Mouse (Mus musculus) intestine, embryonic 15.5 days (tissue): ENCODE measurements around the gene Dicer1. TPM values are rescaled to one million over a fixed set of nuclear protein-coding genes. Genes with fewer than 3 reads are reported as not detected.
"Not testable (repeated sequence)": the region's sequence is repeated elsewhere in the genome, so short reads cannot be mapped to it uniquely, and the experiment has no call there.

Source experiments
- ATAC-seq: fragments of 200-750 bp; cut with Nextera tagmentation; 2 replicates; pipeline ENCODE4 v1.8.0; 2017; ENCODE audit warnings: moderate TSS enrichment, moderate library complexity
- H3K27ac ChIP-seq: fragments of 300-500 bp; sonication (generic); 2 replicates; pipeline ENCODE4 v1.5.1; 2015; ENCODE audit warnings: mild to moderate bottlenecking, inconsistent platforms
- H3K27me3 ChIP-seq: fragments of 300-500 bp; sonication (generic); replicated peaks from 2 replicates; pipeline ENCODE4 v1.6.1; 2015; ENCODE audit warnings: inconsistent platforms
- H3K36me3 ChIP-seq: fragments of 300-500 bp; sonication (generic); 2 replicates; pipeline ENCODE4 v1.6.1; 2015; ENCODE audit warnings: inconsistent platforms
- H3K4me1 ChIP-seq: fragments of 300-500 bp; sonication (generic); replicated peaks from 2 replicates; pipeline ENCODE4 v1.6.1; 2015; ENCODE audit warnings: inconsistent platforms
- H3K4me2 ChIP-seq: fragments of 300-500 bp; sonication (generic); replicated peaks from 2 replicates; pipeline ENCODE4 v1.6.1; 2015; ENCODE audit warnings: mild to moderate bottlenecking, inconsistent platforms
- H3K4me3 ChIP-seq: fragments of 300-500 bp; sonication (generic); replicated peaks from 2 replicates; pipeline ENCODE4 v1.5.1; 2015; ENCODE audit warnings: inconsistent platforms
- H3K9ac ChIP-seq: fragments of 300-500 bp; sonication (generic); 2 replicates; pipeline ENCODE4 v1.6.1; 2015; ENCODE audit warnings: inconsistent platforms
- H3K9me3 ChIP-seq: fragments of 300-500 bp; sonication (generic); 2 replicates; pipeline ENCODE4 v1.6.1; 2016; ENCODE audit warnings: inconsistent platforms
- WGBS: fragments of 180-500 bp; shearing (Covaris S2); methylation state at CpG from one replicate; pipeline ENCODE4 v1.1.7; 2015; 5-methylcytosine and 5-hydroxymethylcytosine counted together
- polyA plus RNA-seq: library from polyadenylated mRNA; unstranded; fragments of >200 nt; fragmentation: Nextera tagmentation; extraction: Ambion mirVana; gene quantifications from 2 replicates; pipeline ENCODE4 v1.2.1, GENCODE M21; 2015

Dicer1 gene
- polyA plus RNA-seq, 1 experiment from 2014 or later, result 30.6 TPM

- Histone ChIP-seq H3K4me1 (0 out of 2 replicates have a peak, but pooled peaks cover 8% of the 10 kb centered on the region), H3K9me3 (no peaks in the 10 kb centered on the region), H3K9ac (no peak overlapping the region), H3K27ac (no peak overlapping the region), H3K36me3 (no peaks in the 10 kb centered on the region), H3K4me2 (no peak overlapping the region), H3K4me3 (no peak overlapping the region), H3K27me3 (no peaks in the 10 kb centered on the region)
- no peak for ATAC-seq
- 91% methylated on average over 10 of the region's 10 CpGs for WGBS
Measured at GRCm38 (mm10) chr12:104737666-104738065, 14.1 kb downstream of the Dicer1 start.

DNA sequence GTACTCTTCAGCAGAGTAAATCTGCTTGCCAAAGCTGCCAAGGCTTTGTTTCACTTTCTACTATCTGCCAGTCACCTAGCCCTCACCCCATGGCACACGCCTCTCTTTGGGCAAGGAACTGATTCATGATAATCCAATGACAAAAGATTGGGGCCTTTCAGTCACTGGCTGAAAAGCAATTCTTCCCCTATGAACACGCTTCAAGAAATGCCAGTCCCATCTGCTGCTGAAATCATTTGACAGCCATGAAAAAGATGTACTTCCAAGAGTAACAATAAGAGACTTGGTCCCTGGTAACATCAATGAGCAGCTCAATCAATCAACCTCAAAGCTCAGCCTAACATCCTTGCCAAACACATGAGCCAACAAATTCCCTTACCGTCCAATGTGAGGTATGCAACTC, 15.8 kb downstream of the Dicer1 start:
- H3K4me3 ChIP-seq, result no peak overlapping the region
- no peak for ATAC-seq
- no peak overlapping the region for H3K9ac ChIP-seq
- H3K4me1 ChIP-seq, result 0 out of 2 replicates have a peak, but pooled peaks cover 4% of the 10 kb centered on the region
- H3K36me3 ChIP-seq, result no peaks in the 10 kb centered on the region
- no peaks in the 10 kb centered on the region for H3K9me3 ChIP-seq
- 72% methylated on average over 3 of the region's 3 CpGs for WGBS
- H3K27ac ChIP-seq, result no peak overlapping the region
- no peaks in the 10 kb centered on the region for H3K27me3 ChIP-seq
- H3K4me2 ChIP-seq, result no peak overlapping the region

GRCm38 (mm10) chr12:104733165-104733564, 18.6 kb downstream of the Dicer1 start:
- Histone ChIP-seq H3K9me3 (no peaks in the 10 kb centered on the region), H3K36me3 (0 out of 2 replicates have a peak, but pooled peaks cover 12% of the 10 kb centered on the region), H3K4me3 (no peak overlapping the region), H3K27me3 (no peaks in the 10 kb centered on the region), H3K9ac (no peak overlapping the region), H3K27ac (no peak overlapping the region), H3K4me2 (no peak overlapping the region), H3K4me1 (no peaks in the 10 kb centered on the region)
- no peak for ATAC-seq

DNA sequence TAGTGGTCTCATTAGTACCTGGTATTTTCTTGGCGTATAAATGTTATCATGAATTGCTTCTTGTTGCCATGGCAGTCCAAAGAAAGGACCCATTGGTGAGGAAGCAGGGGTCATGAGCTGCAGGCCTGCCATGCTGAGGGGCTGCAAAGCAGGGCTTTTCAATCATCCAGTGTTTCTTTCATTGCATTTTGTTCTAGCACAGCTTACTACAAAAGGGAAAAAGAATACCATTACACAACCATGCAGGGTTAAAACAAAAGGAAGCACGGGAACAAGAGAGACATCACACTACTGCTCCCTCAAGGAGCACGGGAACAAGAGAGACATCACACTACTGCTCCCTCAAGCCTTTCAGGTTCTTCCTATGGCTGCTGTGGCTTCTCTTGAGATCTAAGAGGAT, 20.0 kb downstream of the Dicer1 start:
- H3K4me2 ChIP-seq, result no peak overlapping the region
- no peaks in the 10 kb centered on the region for H3K4me1 ChIP-seq
- no peak for ATAC-seq
- H3K27ac ChIP-seq, result no peak overlapping the region
- 0 out of 2 replicates have a peak, but pooled peaks cover 20% of the 10 kb centered on the region for H3K36me3 ChIP-seq
- WGBS, result 85% methylated on average over 3 of the region's 3 CpGs
- no peak overlapping the region for H3K4me3 ChIP-seq
- H3K27me3 ChIP-seq, result no peaks in the 10 kb centered on the region
- H3K9ac ChIP-seq, result no peak overlapping the region
- H3K9me3 ChIP-seq, result no peaks in the 10 kb centered on the region

DNA sequence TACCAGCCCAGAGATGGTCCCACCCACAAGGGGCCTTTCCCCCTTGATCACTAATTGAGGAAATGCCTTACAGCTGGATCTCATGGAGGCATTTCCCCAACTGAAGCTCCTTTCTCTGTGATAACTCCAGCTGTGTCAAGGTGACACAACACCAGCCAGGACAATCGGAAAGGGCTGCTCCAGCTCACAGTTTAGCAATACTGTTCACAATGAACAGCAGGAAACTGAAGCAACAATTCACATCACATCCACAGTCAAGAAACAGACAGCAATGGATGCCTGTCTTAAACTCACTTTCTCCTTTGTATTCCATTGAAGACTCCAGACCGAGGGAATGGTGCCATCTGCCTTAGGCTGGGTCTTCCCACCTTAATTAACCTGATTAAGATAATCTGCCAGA, 25.3 kb downstream of the Dicer1 start:
- not testable (repeated sequence) for H3K27ac ChIP-seq, H3K4me1 ChIP-seq, H3K27me3 ChIP-seq, H3K9ac ChIP-seq, H3K4me2 ChIP-seq, ATAC-seq, H3K9me3 ChIP-seq, H3K4me3 ChIP-seq
- H3K36me3 ChIP-seq, result peaks cover 34% of the 10 kb centered on the region
- 83% methylated on average over 2 of the region's 2 CpGs for WGBS

DNA sequence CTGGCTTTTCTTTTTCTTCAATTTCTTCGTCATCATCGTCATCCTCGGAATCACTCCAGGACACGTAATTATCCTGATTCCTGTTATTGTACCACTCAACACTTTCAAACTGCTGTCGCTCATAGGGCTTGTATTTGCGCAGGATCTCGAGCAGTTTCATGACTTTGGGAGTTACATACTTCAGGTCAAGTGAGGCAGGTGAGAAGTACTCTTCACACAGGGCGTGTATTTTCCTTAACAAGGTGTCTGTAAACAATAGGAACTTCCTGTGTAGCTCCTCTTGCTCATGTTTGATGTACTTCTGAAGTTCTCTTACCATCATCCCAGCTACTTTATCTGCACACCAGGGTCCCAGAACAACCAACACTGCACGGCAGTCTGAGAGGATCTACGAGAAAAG, 29.7 kb downstream of the Dicer1 start:
- Histone ChIP-seq H3K4me3 (no peak overlapping the region), H3K9ac (no peak overlapping the region), H3K36me3 (peaks cover 14% of the 10 kb centered on the region), H3K9me3 (no peaks in the 10 kb centered on the region), H3K27me3 (no peaks in the 10 kb centered on the region), H3K4me2 (no peak overlapping the region), H3K4me1 (no peaks in the 10 kb centered on the region), H3K27ac (no peak overlapping the region)
- 91% methylated on average over 10 of the region's 10 CpGs for WGBS
- no peak for ATAC-seq

DNA sequence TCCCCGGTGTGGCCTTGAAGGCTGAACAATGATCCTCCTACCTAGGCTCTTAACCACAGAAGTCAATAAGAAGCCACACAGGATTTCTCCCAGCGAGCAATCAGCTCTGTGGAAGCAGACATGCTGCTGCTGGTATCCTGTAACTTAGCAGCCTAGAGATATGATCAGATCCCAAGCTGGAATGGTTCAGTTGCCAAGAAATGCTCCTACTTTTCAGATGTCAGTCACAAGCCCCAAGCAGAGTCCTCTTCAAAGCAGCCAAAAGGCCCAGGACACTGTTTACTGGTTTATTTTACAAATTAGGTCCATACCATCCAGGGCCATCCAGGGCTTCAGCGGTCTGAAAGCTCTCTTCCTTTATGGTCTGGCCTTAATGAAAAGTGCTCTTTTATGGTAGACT, 30.7 kb downstream of the Dicer1 start:
- Histone ChIP-seq H3K4me3 (no peak overlapping the region), H3K27me3 (no peaks in the 10 kb centered on the region), H3K9me3 (no peaks in the 10 kb centered on the region), H3K9ac (no peak overlapping the region), H3K36me3 (peaks cover 14% of the 10 kb centered on the region), H3K4me1 (no peaks in the 10 kb centered on the region), H3K4me2 (no peak overlapping the region), H3K27ac (no peak overlapping the region)
- ATAC-seq, result no peak
- WGBS, result 68% methylated on average over 3 of the region's 3 CpGs

DNA sequence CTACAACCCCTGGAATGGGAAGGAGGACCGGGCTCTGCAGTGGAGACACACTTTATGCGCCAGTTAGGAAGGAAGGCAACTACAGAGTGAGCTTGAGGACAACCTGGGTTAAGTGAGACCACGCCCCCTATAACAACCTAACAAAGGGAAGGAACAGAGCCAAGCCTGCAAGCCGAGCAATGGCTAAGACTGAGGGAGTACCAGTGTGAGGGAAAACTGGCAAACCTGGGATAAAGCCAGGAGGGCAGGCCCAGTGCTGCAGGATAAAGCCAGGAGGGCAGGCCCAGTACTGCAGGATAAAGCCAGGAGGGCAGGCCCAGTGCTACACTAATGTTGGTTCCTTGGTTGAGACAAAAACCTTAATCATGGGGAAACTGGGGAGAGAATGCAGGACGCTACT, 32.8 kb downstream of the Dicer1 start:
- Histone ChIP-seq H3K27ac (no peak overlapping the region), H3K36me3 (peaks cover 14% of the 10 kb centered on the region), H3K4me2 (no peak overlapping the region), H3K9ac (no peak overlapping the region), H3K9me3 (no peaks in the 10 kb centered on the region), H3K4me3 (no peak overlapping the region), H3K27me3 (no peaks in the 10 kb centered on the region), H3K4me1 (no peaks in the 10 kb centered on the region)
- 75% methylated on average over 5 of the region's 5 CpGs for WGBS
- no peak for ATAC-seq

GRCm38 (mm10) chr12:104716409-104716808, 35.3 kb downstream of the Dicer1 start:
- H3K4me2 ChIP-seq, result no peak overlapping the region
- no peak overlapping the region for H3K4me3 ChIP-seq
- H3K9me3 ChIP-seq, result no peaks in the 10 kb centered on the region
- H3K27me3 ChIP-seq, result no peaks in the 10 kb centered on the region
- no peak overlapping the region for H3K9ac ChIP-seq
- peaks cover 9% of the 10 kb centered on the region for H3K36me3 ChIP-seq
- 86% methylated on average over 5 of the region's 5 CpGs for WGBS
- no peak for ATAC-seq
- H3K27ac ChIP-seq, result no peak overlapping the region
- H3K4me1 ChIP-seq, result no peaks in the 10 kb centered on the region

DNA sequence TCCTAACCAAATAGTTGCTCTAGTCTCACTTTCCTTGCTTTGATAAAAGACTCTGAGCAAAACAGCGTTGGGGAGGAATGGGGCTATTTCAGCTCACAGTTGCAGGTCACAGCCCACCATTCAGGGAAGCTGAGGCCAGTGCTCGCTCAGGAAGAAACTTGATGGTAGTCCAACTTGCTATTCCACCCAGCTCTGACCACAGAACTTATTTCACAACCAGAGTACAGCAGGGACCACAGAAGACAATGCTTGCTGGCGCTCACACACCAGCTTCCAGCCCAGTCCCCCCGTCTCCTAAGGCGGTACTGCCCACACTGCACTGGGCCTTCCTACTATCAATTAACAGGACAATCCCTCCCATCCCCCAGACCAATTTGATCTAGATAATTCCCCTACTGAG, 36.3 kb downstream of the Dicer1 start:
- ATAC-seq, result no peak
- H3K4me1 ChIP-seq, result no peaks in the 10 kb centered on the region
- H3K27ac ChIP-seq, result no peak overlapping the region
- no peaks in the 10 kb centered on the region for H3K9me3 ChIP-seq
- no peak overlapping the region for H3K9ac ChIP-seq
- H3K4me2 ChIP-seq, result no peak overlapping the region
- H3K36me3 ChIP-seq, result peaks cover 14% of the 10 kb centered on the region
- no peak overlapping the region for H3K4me3 ChIP-seq
- WGBS, result 93% methylated on average over 5 of the region's 5 CpGs
- H3K27me3 ChIP-seq, result no peaks in the 10 kb centered on the region

DNA sequence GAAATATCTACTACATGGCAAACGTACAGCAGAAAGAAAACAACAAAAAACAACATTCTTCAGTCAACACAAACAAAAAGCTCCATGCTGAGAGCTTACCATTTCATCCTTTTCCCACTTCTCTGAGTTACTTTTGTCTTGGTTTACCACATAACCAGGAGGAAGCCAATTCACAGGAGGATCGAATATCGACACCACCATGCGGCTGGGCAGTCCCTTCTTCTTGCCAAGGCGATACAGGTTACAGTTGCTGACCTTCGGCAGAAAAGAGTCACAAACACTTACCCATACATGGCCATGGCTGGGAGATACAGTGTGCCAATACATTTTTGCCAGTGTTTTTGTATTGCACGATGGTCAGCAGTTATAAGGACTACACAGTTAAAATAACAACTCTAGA, 51.5 kb downstream of the Dicer1 start:
- 70% methylated on average over 7 of the region's 7 CpGs for WGBS
- no peaks in the 10 kb centered on the region for H3K27me3 ChIP-seq

GRCm38 (mm10) chr12:104699753-104700152, 52.0 kb downstream of the Dicer1 start:
- Histone ChIP-seq H3K9me3 (no peaks in the 10 kb centered on the region), H3K4me1 (no peaks in the 10 kb centered on the region), H3K4me3 (no peak overlapping the region), H3K9ac (no peak overlapping the region), H3K27me3 (no peaks in the 10 kb centered on the region), H3K4me2 (no peak overlapping the region), H3K27ac (no peak overlapping the region), H3K36me3 (peaks cover 25% of the 10 kb centered on the region)
- no peak for ATAC-seq
- 54% methylated on average over 8 of the region's 8 CpGs for WGBS

More for the DNA sequence above, 51.5 kb downstream of the Dicer1 start:
- Histone ChIP-seq H3K36me3 (peaks cover 24% of the 10 kb centered on the region), H3K9me3 (no peaks in the 10 kb centered on the region), H3K4me1 (no peaks in the 10 kb centered on the region), H3K4me2 (no peak overlapping the region), H3K4me3 (no peak overlapping the region), H3K27ac (no peak overlapping the region), H3K9ac (no peak overlapping the region)
- no peak for ATAC-seq

DNA sequence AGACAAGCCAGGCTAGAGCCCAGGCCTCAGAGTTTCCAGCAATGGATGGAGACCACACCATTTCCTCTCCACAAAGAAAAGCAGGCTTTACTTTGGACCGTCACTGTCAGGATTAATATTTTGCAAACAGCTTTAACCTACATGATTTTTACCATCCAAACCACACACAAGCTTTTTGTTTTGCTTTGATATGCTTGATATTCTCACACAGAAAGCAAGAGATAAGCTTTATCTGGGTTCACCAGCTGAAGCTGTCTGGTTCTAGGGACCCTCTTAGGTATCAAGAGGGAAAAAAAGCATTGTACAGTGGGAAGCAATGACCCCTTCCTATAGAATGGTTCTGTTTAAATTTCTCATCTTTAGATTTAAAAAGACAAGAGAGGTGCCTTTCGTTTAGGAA, 56.2 kb downstream of the Dicer1 start:
- Histone ChIP-seq H3K4me2 (no peak overlapping the region), H3K9ac (no peak overlapping the region), H3K27me3 (no peaks in the 10 kb centered on the region), H3K9me3 (no peaks in the 10 kb centered on the region), H3K36me3 (peaks cover 31% of the 10 kb centered on the region; the same call in 1 of the 2 replicates), H3K27ac (no peak overlapping the region), H3K4me3 (no peak overlapping the region), H3K4me1 (no peaks in the 10 kb centered on the region)
- 85% methylated on average over 2 of the region's 2 CpGs for WGBS
- no peak for ATAC-seq
